Mouse (Mus musculus) adrenal gland, adult 2 months (tissue): ENCODE measurements around the gene Dpp8. TPM values are rescaled to one million over a fixed set of nuclear protein-coding genes. Genes with fewer than 3 reads are reported as not detected.

Source experiments
- polyA plus RNA-seq: library from polyadenylated mRNA; depleted of rRNA; stranded (reverse); fragments of >200 nt; gene quantifications from 2 replicates; pipeline ENCODE4 v1.2.3, GENCODE M21; 2012; rRNA removed
- total RNA-seq, 2 experiments: library from RNA; stranded (reverse); gene quantifications; 2 replicates each; pipeline ENCODE4 v1.2.3; 2021

Gene Dpp8
- total and polyA plus RNA-seq, 3 experiments = 39.7 to 89.5 (median 85.8) TPM

Other genes with a start within 250 kb of the Dpp8 start
- gene Dennd4a, start 221.1 kb upstream of the Dpp8 start, total RNA-seq = 10 to 100 TPM; 16.8 to 17.3 TPM
- 2.6 and 2.7 TPM in 2 replicates for gene Dennd4a, start 221.1 kb upstream of the Dpp8 start, polyA plus RNA-seq
- gene Slc24a1, start 80.8 kb upstream of the Dpp8 start, total RNA-seq = not detected
- gene Slc24a1, start 80.8 kb upstream of the Dpp8 start, polyA plus RNA-seq = not detected in 2 replicates
- gene Ints14, start 71.5 kb upstream of the Dpp8 start, total RNA-seq = 10 to 100 TPM; 25.5 to 27.6 TPM
- gene Ints14, start 71.5 kb upstream of the Dpp8 start, polyA plus RNA-seq = 7.5 and 9.9 TPM in 2 replicates
- gene Hacd3, start 10.7 kb upstream of the Dpp8 start, total RNA-seq = 100 to 1,000 TPM; 255 to 306 TPM
- gene Hacd3, start 10.7 kb upstream of the Dpp8 start, polyA plus RNA-seq = 177 and 180 TPM in 2 replicates
- gene Igdcc4, start 69.1 kb downstream of the Dpp8 start, total RNA-seq = 10 to 100 TPM; 22.5 to 33.7 TPM
- 37.5 and 38.9 TPM in 2 replicates for gene Igdcc4, start 69.1 kb downstream of the Dpp8 start, polyA plus RNA-seq
- 1 to 10 TPM; 1.1 to 1.4 TPM for gene Igdcc3, start 108.8 kb downstream of the Dpp8 start, total RNA-seq
- gene Igdcc3, start 108.8 kb downstream of the Dpp8 start, polyA plus RNA-seq = 2.6 and 4.8 TPM in 2 replicates
- gene Parp16, start 162.9 kb downstream of the Dpp8 start, total RNA-seq = 10 to 100 TPM; 13.5 to 22.3 TPM
- gene Parp16, start 162.9 kb downstream of the Dpp8 start, polyA plus RNA-seq = 41.9 and 49.8 TPM in 2 replicates
- 1 to 10 TPM; 4.6 to 8.5 TPM for gene Cilp, start 232.8 kb downstream of the Dpp8 start, total RNA-seq
- gene Cilp, start 232.8 kb downstream of the Dpp8 start, polyA plus RNA-seq = 2.3 and 3.7 TPM in 2 replicates